Mouse (Mus musculus) lung, adult 2 months (tissue): ENCODE measurements around the gene Rph3al.

ENCODE experiments used
- CTCF ChIP-seq: fragments of 200-500 bp; IDR thresholded peaks from 2 replicates; pipeline ENCODE4 v1.5.1; 2011; ENCODE audit warnings: mild to moderate bottlenecking, low read length, control low read depth; ENCODE audit not compliant: insufficient read depth
- POLR2A ChIP-seq: fragments of 200-500 bp; IDR thresholded peaks from 2 replicates; pipeline ENCODE4 v1.6.1; 2011; ENCODE audit warnings: low read depth, mild to moderate bottlenecking, control low read depth, low read length, borderline replicate concordance; ENCODE audit errors: extremely low read depth

DNA sequence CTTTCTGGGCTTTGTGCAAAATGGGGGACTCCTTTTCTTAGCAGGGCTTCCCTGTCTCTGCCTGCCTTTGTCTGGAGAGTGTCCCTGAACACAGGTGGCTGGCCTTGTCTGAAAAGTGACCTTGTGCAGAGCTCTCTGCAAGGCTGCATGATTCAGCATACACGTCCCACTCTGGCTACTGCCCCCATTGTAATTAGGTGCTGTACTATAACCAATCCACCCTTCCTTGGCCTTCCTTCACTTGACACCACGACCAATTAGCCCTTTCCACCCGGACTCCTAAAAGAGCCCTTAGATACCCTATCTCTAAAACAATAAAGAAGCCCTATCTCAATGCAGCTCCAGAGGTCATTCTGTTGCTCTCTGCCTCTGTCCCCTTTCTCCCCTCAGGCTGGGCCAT lies 10.6 kb upstream of the Rph3al start:
- TF ChIP-seq POLR2A (no peak), CTCF (no peak)
